Mouse (Mus musculus) c-Kit-negative CD71-positive TER-119-positive erythroid progenitor cells, embryonic 14.5 days (primary cell): ENCODE results near the gene Slc7a7.

Source experiments
- DNase-seq: peaks from one replicate; pipeline ENCODE4 v3.0.0-alpha.2; 2013; ENCODE audit warnings: low read depth, low spot score

The Slc7a7 gene

DNA sequence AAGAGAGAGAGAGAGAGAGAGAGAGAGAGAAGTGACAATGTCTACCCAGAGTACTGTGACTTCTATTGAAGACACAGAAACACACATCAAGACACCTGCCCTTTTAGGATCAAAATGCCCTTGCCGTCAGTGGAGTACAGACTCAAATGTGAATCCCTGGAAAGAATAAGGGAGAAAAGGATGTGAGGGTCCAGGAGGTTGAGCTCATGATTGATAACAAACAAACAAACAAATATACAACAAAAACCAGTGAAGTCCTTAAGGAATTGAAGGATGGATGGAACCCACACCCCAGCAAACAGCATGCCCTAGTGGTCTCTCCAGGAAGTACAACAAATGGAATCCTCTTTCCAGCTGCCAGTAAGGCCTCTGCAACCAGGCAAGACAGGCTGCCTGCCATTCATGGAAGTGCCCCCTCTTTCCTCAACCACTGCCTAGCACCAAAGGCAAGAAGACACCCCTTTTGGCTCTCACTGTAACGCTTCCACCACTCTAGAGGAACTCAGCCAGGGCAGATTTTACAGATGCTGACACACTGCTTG, 4.9 kb downstream of the Slc7a7 start:
- DNase-seq: no peak

DNA sequence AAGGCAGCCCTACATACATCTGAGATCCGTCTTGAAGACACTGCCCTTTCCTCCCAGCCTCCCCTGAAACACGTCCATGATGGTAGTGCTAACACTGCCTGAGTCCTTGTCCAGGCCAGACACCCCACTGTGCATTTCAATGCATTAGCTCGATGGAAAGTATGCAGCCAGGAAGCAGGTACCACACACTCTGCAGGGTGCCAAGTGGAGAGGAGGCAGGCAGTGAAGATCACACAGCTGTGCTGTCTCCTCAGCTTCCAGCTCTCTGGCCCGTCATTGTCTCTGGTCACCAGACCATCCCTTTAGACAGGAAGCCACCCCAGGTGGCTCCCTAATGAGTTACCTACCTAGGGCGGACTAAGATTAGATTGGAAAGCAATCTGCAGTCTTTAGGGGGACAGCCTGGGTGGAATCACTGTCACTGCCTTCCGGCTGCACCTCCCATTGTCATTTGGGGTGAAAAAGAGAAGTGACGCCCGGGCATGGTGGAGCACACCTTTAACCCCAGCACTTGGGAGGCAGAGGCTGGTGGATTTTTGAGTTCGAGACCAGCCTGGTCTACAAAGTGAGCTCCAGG, 5.5 kb downstream of the Slc7a7 start:
- DNase-seq: no peak

DNA sequence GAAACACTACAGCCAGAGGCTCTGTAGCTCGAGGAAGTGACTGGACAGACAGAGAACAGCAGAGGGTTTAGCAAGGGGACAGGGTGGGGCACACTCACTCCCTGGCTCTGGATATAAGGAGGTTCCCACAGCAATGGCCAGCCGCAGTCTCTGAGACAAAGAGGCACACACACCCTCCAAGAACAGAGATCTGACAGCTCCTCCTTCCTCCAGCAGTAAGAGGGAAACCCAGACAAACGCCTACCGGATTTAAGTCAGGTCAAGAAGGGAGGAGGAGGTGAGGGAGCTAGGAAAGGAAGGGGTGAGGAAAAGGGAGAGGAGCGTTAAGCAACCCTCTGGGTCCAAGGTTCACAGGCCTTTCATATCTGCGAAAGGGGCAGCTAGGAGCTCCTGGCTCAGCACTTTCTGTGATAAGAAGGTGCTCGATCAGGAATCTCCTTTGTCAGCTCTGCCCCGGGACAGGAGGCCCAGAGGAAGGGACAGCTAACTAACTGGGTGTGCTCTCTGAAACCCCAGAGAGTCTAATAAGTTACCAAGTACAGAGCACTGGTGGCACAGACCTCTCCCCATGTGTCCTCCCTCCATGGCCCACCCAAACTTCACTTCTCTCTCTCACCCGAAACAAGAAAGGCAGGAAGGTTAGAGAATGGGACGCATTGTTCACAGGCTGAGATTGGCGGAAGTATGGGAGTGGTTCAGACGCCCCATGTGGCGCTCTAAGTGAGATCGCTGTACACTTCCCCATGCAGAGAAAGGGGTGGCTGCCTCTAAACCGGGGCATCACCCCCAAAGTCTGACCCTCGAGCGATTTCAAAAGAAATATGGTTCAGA, 7.4 kb downstream of the Slc7a7 start:
- DNase-seq: no peak

GRCm38 (mm10) chr14:54409057-54409645, 8.4 kb downstream of the Slc7a7 start:
- no peak for DNase-seq

- no peak for DNase-seq
Measured at GRCm38 (mm10) chr14:54408336-54409056, 9.1 kb downstream of the Slc7a7 start.

GRCm38 (mm10) chr14:54401723-54402122, 15.9 kb downstream of the Slc7a7 start:
- DNase-seq: no peak

GRCm38 (mm10) chr14:54398921-54399382, 18.6 kb downstream of the Slc7a7 start:
- DNase-seq: no peak

GRCm38 (mm10) chr14:54398528-54398916, 19.1 kb downstream of the Slc7a7 start:
- no peak for DNase-seq

DNA sequence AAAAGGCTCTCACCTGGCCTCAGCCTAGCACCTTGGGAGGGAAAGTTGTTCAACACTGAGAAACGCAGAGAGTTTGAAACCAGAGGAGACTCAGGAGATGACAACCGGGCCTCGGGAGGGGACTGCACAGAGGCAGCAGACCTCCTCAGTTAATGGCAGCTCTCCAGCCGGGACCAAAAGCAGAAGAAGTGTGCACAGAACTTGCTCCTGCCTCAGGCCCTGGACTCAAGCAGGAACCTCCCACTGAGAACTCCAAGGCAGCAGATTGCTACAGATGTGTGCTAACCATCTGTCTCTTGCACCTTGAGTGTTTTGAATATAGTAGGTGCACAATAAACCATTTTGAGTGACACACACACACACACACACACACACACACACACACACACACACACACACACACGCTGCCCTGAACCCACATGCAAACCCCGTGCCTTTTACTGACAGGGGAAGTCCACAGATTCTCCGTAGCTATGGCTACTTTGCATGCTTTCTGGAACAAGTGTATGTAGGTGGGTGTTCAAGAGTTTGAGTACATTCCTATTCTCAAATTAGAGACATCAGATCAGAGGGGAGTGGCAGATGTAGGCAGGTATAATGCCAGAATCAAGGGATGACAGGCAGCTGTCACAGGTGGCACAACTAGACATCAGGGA, 19.6 kb downstream of the Slc7a7 start:
- DNase-seq: no peak

DNA sequence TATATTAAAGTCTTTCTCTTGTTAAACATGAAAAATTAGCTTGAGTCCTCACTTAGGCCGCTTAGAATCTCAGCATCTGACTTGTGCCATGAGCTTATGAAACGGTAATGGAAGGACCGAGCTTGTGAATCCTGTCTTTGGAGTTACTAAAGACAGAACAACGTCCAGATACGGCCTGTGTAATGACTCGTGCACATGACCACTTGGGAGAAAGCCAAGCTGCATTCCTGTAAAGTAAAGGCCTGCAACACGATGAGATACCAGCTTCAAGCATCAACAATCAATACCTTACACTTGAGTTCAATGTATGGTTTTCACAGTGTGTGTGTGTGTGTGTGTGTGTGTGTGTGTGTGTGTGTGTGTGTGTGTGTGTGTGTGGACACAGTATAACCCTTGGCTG, 20.9 kb downstream of the Slc7a7 start:
- no peak for DNase-seq

- DNase-seq: no peak
Measured at GRCm38 (mm10) chr14:54394309-54394708, 23.3 kb downstream of the Slc7a7 start.

- no peak for DNase-seq
Measured at GRCm38 (mm10) chr14:54393794-54394193, 23.8 kb downstream of the Slc7a7 start.

DNA sequence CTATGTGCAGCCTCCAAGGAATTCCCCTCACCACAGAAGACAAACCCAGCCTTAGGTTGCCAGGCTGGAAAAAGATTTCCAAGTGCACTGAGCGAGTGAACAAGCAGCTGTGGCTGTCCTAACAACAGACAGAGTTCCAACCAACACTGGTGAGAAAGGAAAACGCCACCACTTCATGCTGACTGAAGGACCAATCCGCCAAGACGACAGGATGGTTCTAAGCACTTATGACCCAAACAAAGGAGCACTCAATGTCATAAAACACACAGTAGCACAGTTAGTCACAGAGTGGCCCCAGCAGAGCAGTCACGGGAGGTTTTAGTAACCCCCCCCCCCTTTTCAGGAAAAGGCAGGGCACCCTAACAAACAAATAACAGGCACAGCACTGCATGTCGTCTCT, 26.7 kb downstream of the Slc7a7 start:
- no peak for DNase-seq

- no peak for DNase-seq
Measured at GRCm38 (mm10) chr14:54387546-54387945, 30.0 kb downstream of the Slc7a7 start.

GRCm38 (mm10) chr14:54385968-54386618, 31.5 kb downstream of the Slc7a7 start:
- DNase-seq: no peak

- no peak for DNase-seq
Measured at GRCm38 (mm10) chr14:54384396-54384795, 33.2 kb downstream of the Slc7a7 start.

DNA sequence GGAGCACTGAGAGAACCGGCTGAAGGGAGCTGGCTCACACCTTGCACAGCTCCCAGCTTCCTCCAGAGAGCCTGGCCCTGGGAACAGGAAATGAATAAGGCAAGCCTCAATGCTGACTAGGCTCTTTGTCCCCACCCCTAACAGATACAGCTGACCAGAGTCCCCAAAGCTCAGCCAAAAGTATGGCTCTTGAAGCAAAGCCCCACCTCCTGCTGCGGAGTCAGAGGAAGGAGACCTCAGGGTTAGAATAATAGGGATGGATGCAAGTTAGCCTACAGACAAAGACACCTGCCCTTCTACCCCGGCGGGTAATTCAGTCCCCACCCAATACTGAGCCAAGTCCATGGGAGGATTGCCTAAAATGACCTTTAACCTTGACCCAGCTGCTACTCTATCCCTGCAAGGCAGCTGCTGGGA, 34.2 kb downstream of the Slc7a7 start:
- no peak for DNase-seq

- DNase-seq: no peak
Measured at GRCm38 (mm10) chr14:54382641-54383040, 34.9 kb downstream of the Slc7a7 start.

GRCm38 (mm10) chr14:54381816-54382215, 35.8 kb downstream of the Slc7a7 start:
- no peak for DNase-seq

DNA sequence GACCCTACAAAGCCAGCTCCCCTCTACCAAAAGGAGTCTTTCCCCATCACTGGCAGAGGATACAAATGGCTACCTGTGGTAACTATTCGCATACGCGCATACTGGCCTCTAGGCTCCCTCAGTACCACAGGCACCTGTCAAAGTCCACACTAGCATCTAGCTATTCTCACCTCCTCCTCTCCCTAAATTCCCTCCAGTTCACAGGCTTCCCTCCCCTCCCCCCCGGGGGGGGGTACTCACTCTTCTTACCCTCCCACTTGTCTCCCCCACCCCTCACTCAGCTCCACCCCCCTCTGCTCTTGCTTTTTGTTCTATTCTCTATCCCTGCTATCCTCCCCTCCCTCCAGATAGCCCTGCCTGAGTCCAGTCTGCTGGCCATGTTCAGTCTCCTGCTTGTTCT, 37.0 kb downstream of the Slc7a7 start:
- DNase-seq: no peak

GRCm38 (mm10) chr14:54379571-54379970, 38.0 kb downstream of the Slc7a7 start:
- DNase-seq: no peak
